Mouse (Mus musculus) thymus, postnatal 4 days (tissue): ENCODE results near the gene Usp17ld.
"Not testable (repeated sequence)": the region's sequence is repeated elsewhere in the genome, so short reads cannot be mapped to it uniquely, and the experiment has no call there.

Source experiments
- DNase-seq: peaks from one replicate; pipeline ENCODE4 v3.0.0; 2021

Gene Usp17ld

DNA sequence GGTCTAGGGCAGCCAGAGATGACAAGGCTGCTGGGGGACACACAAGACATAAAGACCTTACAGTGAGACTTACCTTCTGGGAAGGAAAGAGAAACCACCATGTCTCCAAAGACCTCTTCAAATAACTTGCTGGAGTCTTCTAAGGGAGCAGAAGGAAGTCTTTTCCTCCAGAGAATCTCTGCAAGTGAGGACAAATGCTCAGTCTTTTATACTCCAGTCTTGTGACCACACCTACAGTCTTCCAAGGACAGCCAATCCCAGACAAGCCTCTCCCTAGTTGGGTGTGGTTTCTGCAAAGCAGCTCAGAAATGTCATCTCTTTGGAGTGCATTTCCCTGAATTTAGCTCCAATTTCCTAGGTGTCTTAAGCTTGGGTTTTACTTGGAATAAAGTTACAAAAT, at the start of gene Usp17ld:
Gene Usp17ld, minus strand, starts transcription at position 101 of the 400 bp plus-strand sequence.
- not testable (repeated sequence) for DNase-seq

- no peak for DNase-seq
These were observed 35.6 kb downstream of the Usp17ld start, which contains the start of gene Olfr594 for GRCm38 (mm10) chr7:103216696-103217095. Gene Olfr594, plus strand, starts transcription at chr7:103216996.

DNA sequence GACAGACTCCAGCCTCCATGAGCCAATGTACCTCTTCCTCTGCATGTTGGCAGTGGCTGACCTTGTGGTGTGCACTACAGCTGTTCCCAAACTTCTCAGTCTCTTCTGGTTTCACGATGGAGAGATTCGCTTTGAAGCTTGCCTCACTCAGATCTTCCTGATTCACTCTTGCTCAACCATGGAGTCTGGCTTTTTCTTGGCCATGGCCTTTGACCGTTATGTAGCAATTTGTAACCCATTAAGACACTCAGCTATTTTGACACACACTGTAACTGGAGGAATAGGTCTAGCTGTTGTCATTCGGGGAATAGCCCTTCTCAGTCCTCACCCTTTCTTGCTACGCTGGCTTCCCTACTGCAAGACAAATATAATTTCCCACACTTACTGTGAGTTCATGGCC, 40.3 kb downstream of the Usp17ld start:
- not testable (repeated sequence) for DNase-seq

DNA sequence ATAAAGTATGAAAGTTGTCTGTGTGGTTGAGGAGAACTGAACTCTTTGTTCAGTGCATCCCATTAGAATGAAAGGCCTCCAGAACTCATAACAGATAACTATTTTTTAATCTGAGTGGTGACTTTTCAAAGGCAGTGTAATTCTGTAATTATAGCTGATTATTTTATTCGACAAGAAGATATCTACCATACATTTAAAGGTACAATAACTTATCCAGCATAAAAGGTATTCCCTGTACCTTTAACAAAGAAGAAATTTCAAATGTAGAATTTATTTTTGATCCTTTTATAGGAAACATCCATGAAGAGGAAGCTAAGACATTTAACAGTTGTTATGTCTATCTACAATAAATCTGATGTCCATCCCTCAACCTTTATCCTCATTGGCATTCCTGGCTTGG, 40.7 kb downstream of the Usp17ld start, which contains the start of gene Olfr593:
Gene Olfr593, plus strand, starts transcription at position 301 of the 400 bp plus-strand sequence.
- DNase-seq = no peak
